Mouse (Mus musculus): ENCODE measurements at regions not wholly inside any gene's neighbourhood (a gene's known extent, or its start where the extent isn't known, plus 50 kb on each side); places are given as distances from the start of the nearest gene placed in this dataset.

DNA sequence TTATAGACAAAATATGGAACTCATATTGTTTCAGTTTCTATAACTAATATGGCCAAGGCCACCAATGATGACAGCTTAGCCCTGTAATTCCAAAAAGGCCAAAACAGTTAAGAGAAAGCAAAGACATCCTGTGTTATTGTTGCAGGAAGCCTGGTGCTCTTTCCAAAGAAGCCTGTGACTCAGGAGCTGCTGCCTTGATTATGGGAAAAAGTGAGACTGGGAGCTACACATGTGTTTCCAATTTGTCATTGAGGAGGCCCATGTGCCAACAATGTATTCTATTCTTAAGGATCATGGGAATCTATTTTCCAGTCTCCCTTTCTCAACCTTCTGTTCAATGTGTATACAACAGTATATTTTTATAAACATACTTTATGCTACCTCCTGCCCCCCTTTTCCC, 123.3 kb downstream of the Kcne4 start:
- Histone ChIP-seq H3K36me3 (no peaks in the 10 kb centered on the region), H3K4me1 (replicated peaks) (no peaks in the 10 kb centered on the region)
- no peak for ATAC-seq (replicated peaks; ENCODE audit: insufficient number of reproducible peaks, insufficient read depth, low FRiP score, low read depth)

DNA sequence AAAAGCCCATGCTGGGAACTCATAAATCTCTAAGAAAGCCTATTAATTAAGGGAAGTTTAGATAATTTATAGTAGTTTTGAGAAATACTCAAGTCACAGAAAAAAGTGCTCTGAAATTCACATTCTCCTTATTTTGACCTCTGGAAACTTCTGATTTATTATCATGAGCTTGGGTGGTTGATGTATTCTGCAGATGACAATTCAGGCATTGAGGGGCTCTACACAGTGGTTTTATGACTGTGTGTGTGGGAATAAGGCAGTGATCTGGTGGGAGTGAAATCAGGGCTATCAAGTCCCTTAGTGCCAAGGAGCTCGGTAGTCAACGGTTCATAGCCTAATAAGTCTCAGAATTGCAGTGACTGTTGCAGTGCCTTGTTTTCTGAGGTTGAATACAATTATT, 129.0 kb downstream of the Kcne4 start:
- no peak for ATAC-seq (replicated peaks; ENCODE audit: insufficient number of reproducible peaks, insufficient read depth, low FRiP score, low read depth)
- H3K4me3 ChIP-seq: no peak overlapping the region
- no peak overlapping the region for H3K27ac ChIP-seq
- no peaks in the 10 kb centered on the region for H3K36me3 ChIP-seq
- H3K9me3 ChIP-seq (replicated peaks): no peaks in the 10 kb centered on the region
- no peaks in the 10 kb centered on the region for H3K27me3 ChIP-seq
- H3K4me1 ChIP-seq (replicated peaks): no peaks in the 10 kb centered on the region
- no peak overlapping the region for H3K4me2 ChIP-seq
- H3K9ac ChIP-seq: no peak overlapping the region
- 80% methylated on average over 2 of the region's 2 CpGs for WGBS

More for the DNA sequence above, 123.3 kb downstream of the Kcne4 start:
- no peak overlapping the region for H3K27ac ChIP-seq
- H3K4me3 ChIP-seq: no peak overlapping the region
- H3K27me3 ChIP-seq: no peaks in the 10 kb centered on the region
- no peaks in the 10 kb centered on the region for H3K9me3 ChIP-seq (replicated peaks)
- H3K9ac ChIP-seq: no peak overlapping the region
- no peak overlapping the region for H3K4me2 ChIP-seq

GRCm38 (mm10) chr1:78980051-78980450, 163.5 kb downstream of the Kcne4 start:
- Histone ChIP-seq H3K27me3 (no peaks in the 10 kb centered on the region), H3K9ac (no peak overlapping the region), H3K4me1 (replicated peaks) (no peaks in the 10 kb centered on the region), H3K4me2 (no peak overlapping the region), H3K36me3 (no peaks in the 10 kb centered on the region), H3K9me3 (replicated peaks) (no peaks in the 10 kb centered on the region), H3K4me3 (no peak overlapping the region), H3K27ac (no peak overlapping the region)
- ATAC-seq (replicated peaks; ENCODE audit: insufficient number of reproducible peaks, insufficient read depth, low FRiP score, low read depth): no peak
- WGBS: 73% methylated on average over 4 of the region's 4 CpGs
